Mouse (Mus musculus) lung, adult 2 months (tissue): ENCODE measurements around the gene Tcf19. TPM values are rescaled to one million over a fixed set of nuclear protein-coding genes. Genes with fewer than 3 reads are reported as not detected.

ENCODE experiments used
- DNase-seq: peaks from one replicate; pipeline ENCODE4 v3.0.0; 2022
- H3K4me1 ChIP-seq: fragments of 200-500 bp; 2 replicates; pipeline ENCODE4 v1.6.1; 2011; ENCODE audit warnings: low read length; ENCODE audit not compliant: control insufficient read depth, insufficient read depth
- H3K4me3 ChIP-seq: fragments of 200-500 bp; replicated peaks from 2 replicates; pipeline ENCODE3; 2011; ENCODE audit warnings: low read depth, mild to moderate bottlenecking, control low read depth, low read length; ENCODE audit errors: extremely low read depth
- CTCF ChIP-seq: fragments of 200-500 bp; IDR thresholded peaks from 2 replicates; pipeline ENCODE4 v1.5.1; 2011; ENCODE audit warnings: mild to moderate bottlenecking, low read length, control low read depth; ENCODE audit not compliant: insufficient read depth
- POLR2A ChIP-seq: fragments of 200-500 bp; IDR thresholded peaks from 2 replicates; pipeline ENCODE4 v1.6.1; 2011; ENCODE audit warnings: low read depth, mild to moderate bottlenecking, control low read depth, low read length, borderline replicate concordance; ENCODE audit errors: extremely low read depth
- WGBS: fragments of 180-500 bp; shearing (Covaris S2); methylation state at CpG from one replicate; pipeline ENCODE4 v1.1.7; 2018; 5-methylcytosine and 5-hydroxymethylcytosine counted together
- polyA plus RNA-seq: library from polyadenylated mRNA; depleted of rRNA; stranded (reverse); fragments of >200 nt; gene quantifications from 2 replicates; pipeline ENCODE4 v1.2.3, GENCODE M21; 2012

Tcf19 gene
- polyA plus RNA-seq, 1 experiment: 6.5 TPM

DNA sequence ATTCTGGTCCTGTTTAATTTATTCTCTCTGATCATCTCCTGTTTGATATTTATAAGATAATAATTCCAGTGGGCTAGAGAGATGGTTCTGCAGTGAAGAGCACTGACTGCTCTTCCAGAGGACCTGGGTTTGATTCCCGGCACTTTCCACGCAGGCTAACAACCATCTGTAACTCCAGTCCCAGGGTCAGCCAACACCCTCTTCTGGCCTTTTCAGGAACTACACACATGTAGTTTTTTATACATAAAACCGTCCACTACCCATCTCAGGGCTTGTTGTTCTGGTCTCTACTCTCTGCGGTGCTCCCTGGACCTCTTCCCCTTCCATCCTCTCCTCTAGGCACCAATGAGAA lies 33.5 kb upstream of the Tcf19 start:
- WGBS: 94% methylated on average over 4 of the region's 4 CpGs
- TF ChIP-seq POLR2A (no peak), CTCF (no peak)
- no peak overlapping the region for H3K4me3 ChIP-seq
- peaks cover 4% of the 10 kb centered on the region for H3K4me1 ChIP-seq
- DNase-seq: no peak

DNA sequence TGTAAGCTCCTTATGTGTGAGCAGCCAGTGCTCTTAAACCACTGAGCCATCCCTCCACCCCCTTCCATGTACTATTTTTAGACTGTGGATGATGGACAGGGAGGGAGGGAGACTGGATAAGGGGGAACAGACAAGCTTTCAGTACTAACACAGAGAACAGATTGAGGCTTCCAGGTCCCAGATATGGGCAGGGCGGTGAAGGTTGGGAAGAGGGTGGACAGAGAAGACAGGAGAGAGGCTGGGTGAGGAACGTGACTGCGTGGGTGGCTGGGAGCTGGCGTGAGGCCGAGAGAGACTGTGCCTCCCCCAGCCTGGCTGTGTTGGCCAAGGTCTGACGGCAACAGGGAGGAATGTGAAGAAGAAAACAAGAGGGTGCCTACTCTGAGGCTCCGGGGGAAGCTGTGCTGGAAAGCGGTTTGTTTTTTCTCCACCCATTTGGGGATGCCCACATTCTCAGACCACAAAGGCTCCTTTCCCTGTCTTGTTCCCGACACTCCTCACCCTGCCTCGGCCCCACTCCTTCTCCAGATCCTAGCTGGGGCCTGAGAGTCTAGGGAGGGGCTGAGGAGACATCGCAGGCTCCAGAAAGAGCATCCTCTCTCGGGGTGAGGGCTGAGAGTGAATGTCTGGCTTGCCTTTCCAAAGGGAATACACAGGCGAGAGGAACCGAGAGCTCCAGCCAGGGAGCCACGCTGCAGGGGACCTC lies 33.0 kb upstream of the Tcf19 start:
- TF ChIP-seq CTCF (no peak), POLR2A (peak; percentile 29; the same call in 1 of the 2 replicates)
- Histone ChIP-seq H3K4me3 (no peak overlapping the region), H3K4me1 (peaks cover 4% of the 10 kb centered on the region)
- peak; percentile 76 for DNase-seq
- WGBS: 20% methylated on average over 15 of the region's 15 CpGs

DNA sequence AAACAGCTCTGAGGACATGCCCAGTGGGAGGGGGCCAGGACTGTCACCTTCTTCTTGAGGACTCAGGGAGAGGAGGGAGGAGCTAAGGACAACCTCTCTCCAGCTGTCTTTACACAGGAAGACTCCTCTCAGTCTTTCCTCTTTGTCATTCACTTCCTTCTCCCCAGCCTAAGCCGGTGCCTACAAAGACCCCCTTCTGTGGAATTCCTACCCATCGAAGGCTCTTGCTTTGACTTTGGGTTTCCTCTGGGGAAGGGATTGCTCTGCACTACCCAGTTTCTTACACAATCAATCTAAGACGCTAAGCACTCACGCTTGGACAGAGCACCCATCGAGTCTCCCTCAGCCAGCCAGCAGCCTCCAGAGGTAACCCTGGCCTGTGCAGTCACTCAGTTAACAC lies 32.0 kb upstream of the Tcf19 start:
- no peak for TF ChIP-seq POLR2A
- TF ChIP-seq CTCF: no peak
- DNase-seq: no peak
- WGBS: 20% methylated on average over 5 of the region's 5 CpGs
- no peak overlapping the region for H3K4me3 ChIP-seq
- peaks cover 4% of the 10 kb centered on the region for H3K4me1 ChIP-seq

DNA sequence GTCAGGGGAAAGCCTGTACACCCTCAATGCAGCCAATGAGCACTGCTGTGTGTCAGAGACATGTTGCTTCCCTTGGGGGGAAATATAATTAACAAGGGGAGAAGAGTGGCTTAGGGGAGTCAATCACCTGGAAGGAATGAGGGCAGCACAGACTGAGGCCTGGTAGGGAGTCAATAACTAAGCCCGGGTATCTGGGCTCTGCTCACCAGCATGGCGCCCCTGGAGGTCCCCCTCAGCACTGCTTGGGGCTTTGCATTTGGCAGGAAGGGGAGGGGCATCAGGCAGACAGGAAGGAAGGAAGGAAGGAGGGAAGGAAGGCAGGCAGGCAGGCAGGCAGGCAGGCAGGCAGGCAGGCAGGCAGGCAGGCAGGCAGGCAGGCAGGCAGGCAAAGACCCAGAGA lies 30.8 kb upstream of the Tcf19 start:
- 75% methylated on average over 2 of the region's 2 CpGs for WGBS
- TF ChIP-seq CTCF (no peak), POLR2A (no peak)
- no peak for DNase-seq
- no peak overlapping the region for H3K4me3 ChIP-seq
- peaks cover 4% of the 10 kb centered on the region for H3K4me1 ChIP-seq

DNA sequence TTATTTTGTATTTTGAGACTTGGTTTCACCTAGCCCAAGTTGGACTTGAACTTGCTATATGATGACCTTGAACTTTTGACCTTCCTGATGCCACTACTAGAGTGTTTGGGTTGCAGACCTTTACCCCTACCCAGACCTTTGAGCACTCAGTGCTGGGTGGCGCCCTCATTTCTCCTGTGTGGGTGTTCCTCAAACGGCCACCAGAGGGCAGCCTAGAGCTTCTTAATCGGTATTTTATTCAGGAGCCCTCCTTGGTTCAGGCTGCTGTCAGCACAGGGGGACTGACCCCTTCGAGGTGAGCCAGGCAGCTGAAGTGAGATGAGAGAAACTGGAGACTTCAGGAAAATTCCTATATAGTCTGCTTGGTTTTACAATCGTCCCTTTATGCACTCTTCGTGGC lies 28.1 kb upstream of the Tcf19 start:
- TF ChIP-seq CTCF: peak; percentile 51
- no peak for TF ChIP-seq POLR2A
- 29% methylated on average over 6 of the region's 6 CpGs for WGBS
- Histone ChIP-seq H3K4me3 (no peak overlapping the region), H3K4me1 (peaks cover 4% of the 10 kb centered on the region)
- peak; percentile 55 for DNase-seq

DNA sequence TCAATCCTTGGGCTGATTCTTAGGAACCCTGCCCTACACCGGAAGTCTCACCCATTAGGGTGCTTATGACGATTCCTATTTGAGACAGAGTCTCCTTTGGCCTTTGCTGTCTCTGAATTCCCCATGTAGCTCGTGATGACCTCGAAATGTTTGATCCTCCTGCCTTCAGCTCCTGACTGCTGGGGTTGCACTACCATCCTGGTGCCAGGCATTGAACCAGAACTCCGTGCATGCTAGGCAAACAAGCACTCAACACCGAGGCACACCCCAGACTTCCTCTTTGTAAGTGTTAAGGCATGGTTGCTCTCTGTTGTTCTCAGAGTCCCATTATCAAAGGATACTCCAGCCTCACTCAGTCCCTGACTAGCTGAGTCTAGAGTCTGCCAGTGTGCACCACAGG lies 27.4 kb upstream of the Tcf19 start:
- WGBS: 48% methylated on average over 6 of the region's 6 CpGs
- peaks cover 3% of the 10 kb centered on the region for H3K4me1 ChIP-seq
- no peak for TF ChIP-seq POLR2A
- no peak for TF ChIP-seq CTCF
- no peak overlapping the region for H3K4me3 ChIP-seq
- no peak for DNase-seq

DNA sequence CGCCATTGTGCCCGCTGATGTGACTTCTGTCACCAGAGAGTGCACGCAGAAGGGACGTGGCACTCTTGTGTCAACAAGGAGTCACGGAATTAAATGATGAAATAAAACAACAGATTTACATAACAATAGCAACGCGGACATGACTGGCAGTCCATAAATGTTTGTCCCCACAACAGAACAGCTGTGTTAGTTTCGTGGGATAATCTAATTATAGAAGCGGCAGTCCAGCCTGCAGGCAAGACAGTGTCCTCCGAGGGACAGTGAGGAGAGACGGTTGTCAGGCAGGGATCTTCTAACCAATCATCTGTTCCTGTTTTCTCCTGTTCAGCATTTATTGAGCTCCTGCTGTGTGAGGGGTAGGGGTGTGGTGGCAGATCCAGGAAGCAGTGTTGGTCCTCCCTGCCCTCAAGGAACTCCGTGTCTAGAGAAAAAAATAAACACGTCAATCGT lies 26.8 kb upstream of the Tcf19 start:
- Histone ChIP-seq H3K4me1 (no peaks in the 10 kb centered on the region), H3K4me3 (no peak overlapping the region)
- TF ChIP-seq CTCF (no peak), POLR2A (no peak)
- no peak for DNase-seq
- WGBS: 37% methylated on average over 14 of the region's 14 CpGs

DNA sequence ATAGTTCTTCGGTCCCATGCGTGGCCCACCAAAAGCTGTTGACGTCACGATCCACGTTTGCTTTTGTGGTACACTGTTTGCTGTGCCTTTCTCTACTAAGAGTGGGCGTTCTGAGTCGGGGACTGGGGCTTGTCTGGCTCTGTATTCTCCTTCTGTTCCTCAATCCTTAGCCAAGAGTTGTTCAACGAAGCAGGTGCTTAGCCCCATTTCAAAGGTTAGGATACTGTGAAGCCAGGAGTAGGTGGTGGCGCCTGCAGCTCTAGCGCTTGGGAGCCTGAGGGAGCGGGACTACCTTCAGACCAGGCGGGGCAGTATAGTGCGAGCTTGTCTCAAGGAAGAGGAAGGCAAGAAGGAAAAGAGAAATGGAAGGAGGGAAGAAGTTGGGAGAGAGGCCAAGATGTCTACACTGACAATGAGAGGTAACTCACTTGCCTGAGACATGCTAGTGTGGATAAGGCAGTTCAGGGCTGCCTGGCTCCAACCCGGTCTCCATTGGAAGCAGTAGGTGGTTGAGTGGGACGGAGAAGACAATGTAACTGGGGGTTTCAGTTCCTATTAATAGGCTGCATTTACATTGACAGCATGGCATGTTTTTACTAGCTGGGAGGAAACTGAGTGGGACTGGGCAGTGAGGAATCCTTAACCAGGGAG lies 26.3 kb upstream of the Tcf19 start:
- TF ChIP-seq CTCF (no peak), POLR2A (no peak)
- no peak for DNase-seq
- Histone ChIP-seq H3K4me3 (no peak overlapping the region), H3K4me1 (no peaks in the 10 kb centered on the region)
- WGBS: 71% methylated on average over 15 of the region's 15 CpGs

DNA sequence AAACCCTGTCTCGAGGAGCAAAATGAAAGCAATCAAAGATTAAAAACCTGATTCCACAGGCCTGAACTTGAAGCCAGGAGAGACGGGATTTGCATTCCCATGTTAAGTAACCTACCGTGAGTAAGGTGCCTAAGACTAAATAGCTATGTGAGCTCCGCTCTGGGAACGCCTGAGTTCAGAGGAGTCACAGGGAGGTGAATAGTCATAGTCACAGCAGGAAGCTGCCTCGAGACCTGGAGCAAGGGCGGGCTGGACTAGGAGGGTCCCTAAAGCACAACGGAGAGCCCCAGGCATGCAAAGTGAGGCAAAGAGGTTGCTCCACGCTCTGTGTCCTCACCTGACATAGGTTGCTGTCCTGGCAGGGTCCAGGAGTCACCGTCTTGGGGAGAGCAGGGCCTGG lies 22.9 kb upstream of the Tcf19 start:
- no peaks in the 10 kb centered on the region for H3K4me1 ChIP-seq
- TF ChIP-seq POLR2A: no peak
- no peak for TF ChIP-seq CTCF
- no peak for DNase-seq
- no peak overlapping the region for H3K4me3 ChIP-seq
- 50% methylated on average over 10 of the region's 10 CpGs for WGBS

DNA sequence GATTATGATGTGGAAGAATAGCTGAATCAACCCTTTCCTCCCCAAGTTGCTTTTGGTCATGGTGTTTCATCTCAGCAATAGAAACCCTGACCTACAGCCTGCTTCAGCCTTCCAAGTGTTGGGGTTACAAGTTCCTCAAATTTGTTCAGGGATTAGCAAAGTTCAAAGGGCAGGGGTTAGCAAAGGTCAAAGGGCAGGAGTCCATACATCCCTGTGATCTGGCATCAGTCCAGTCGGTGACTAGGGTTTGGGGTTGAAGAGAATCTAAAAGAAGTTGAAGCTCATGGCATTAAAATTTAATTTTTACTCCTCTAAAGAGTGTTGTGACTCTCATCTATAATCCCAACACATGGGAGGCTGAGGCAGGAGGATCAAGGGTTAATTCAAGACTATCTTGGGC lies 21.9 kb upstream of the Tcf19 start:
- no peak for DNase-seq
- H3K4me3 ChIP-seq: no peak overlapping the region
- WGBS: 80% methylated on average over 1 of the region's 1 CpGs
- no peaks in the 10 kb centered on the region for H3K4me1 ChIP-seq
- TF ChIP-seq CTCF: no peak
- no peak for TF ChIP-seq POLR2A

DNA sequence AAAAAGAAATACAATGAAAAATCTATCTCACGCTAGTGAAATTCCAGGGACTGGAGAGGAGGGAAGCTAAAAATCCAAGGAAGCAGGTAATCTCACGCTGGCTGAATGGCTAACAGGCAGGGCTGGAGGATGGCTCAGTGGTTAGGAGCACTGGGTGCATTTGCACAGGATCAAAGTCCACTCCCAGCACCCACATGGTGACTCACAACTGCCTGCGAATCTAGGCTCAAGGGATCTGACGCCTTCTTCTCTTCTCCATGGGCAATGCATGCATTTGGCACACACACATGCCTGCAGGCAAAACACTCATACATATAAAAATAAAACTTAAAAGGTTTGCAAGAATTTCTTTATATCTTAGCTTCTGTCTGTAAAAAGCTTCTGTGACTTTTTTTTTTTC lies 20.8 kb upstream of the Tcf19 start:
- 86% methylated on average over 4 of the region's 4 CpGs for WGBS
- no peak overlapping the region for H3K4me3 ChIP-seq
- H3K4me1 ChIP-seq: no peaks in the 10 kb centered on the region
- no peak for DNase-seq
- no peak for TF ChIP-seq POLR2A
- TF ChIP-seq CTCF: no peak
